Mouse (Mus musculus) stomach, embryonic 15.5 days (tissue): ENCODE results near the gene Ube3b. TPM values are rescaled to one million over a fixed set of nuclear protein-coding genes. Genes with fewer than 3 reads are reported as not detected.

Experiments used
- ATAC-seq: fragments of 200-750 bp; cut with Nextera tagmentation; 2 replicates; pipeline ENCODE4 v1.8.0; 2017; ENCODE audit warnings: low read depth, moderate number of reproducible peaks, moderate TSS enrichment; ENCODE audit not compliant: insufficient read depth, low FRiP score
- H3K27ac ChIP-seq: fragments of 300-500 bp; sonication (generic); 2 replicates; pipeline ENCODE4 v1.5.1; 2015; ENCODE audit warnings: mild to moderate bottlenecking, inconsistent platforms
- H3K27me3 ChIP-seq: fragments of 300-500 bp; sonication (generic); replicated peaks from 2 replicates; pipeline ENCODE4 v1.6.1; 2015; ENCODE audit warnings: inconsistent platforms
- H3K36me3 ChIP-seq: fragments of 300-500 bp; sonication (generic); 2 replicates; pipeline ENCODE4 v1.6.1; 2015; ENCODE audit warnings: inconsistent platforms
- H3K4me1 ChIP-seq: fragments of 300-500 bp; sonication (generic); 2 replicates; pipeline ENCODE4 v1.6.1; 2015; ENCODE audit warnings: inconsistent platforms
- H3K4me2 ChIP-seq: fragments of 300-500 bp; sonication (generic); 2 replicates; pipeline ENCODE4 v1.6.1; 2015; ENCODE audit warnings: mild to moderate bottlenecking, inconsistent platforms
- H3K4me3 ChIP-seq: fragments of 300-500 bp; sonication (generic); replicated peaks from 2 replicates; pipeline ENCODE4 v1.5.1; 2015; ENCODE audit warnings: inconsistent platforms
- H3K9ac ChIP-seq: fragments of 300-500 bp; sonication (generic); 2 replicates; pipeline ENCODE4 v1.6.1; 2015; ENCODE audit warnings: inconsistent platforms
- H3K9me3 ChIP-seq: fragments of 300-500 bp; sonication (generic); 2 replicates; pipeline ENCODE4 v1.6.1; 2016; ENCODE audit warnings: inconsistent platforms
- WGBS: fragments of 180-500 bp; shearing (Covaris S2); methylation state at CpG from one replicate; pipeline ENCODE4 v1.1.7; 2015; 5-methylcytosine and 5-hydroxymethylcytosine counted together
- polyA plus RNA-seq: library from polyadenylated mRNA; unstranded; fragments of >200 nt; fragmentation: Nextera tagmentation; extraction: Ambion mirVana; gene quantifications from 2 replicates; pipeline ENCODE4 v1.2.1, GENCODE M21; 2015

The Ube3b gene
- polyA plus RNA-seq, 1 experiment from 2014 or later: 36.1 TPM

DNA sequence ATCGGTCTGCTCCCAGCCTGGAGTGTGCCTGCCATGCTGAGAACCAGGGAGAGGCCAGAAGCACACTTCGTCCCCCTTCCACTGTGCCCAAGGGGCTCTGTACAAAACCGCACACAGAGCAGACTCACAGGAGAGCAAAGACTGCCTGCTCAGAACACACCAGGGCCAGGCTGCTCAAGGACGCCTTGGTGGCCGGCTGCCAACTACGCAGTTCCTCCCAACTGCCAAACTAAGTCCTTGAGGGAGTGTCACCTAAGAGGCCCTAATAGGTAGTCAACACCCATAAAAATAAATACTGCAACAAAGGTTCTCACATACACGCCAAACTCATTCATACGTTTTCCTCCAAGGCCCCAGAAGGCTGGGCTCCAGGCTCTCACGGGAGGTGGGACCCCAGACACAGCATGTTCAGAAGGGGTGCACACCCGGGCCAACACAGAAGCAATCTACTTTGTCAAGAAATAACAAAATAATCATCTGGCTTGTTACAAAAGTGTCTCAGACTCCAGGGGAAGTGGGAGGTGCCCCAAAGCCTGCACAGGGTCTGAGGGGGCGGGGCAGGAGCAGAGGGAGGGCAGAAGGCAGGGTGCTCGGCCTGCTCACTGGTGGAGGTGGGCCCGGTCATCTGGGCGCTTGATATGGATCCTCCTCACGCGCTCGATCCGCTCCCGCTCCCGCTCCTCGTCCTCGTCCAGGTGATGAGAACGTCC lies 15.2 kb upstream of the Ube3b start:
- Histone ChIP-seq H3K9ac (no peak overlapping the region), H3K4me1 (peaks cover 36% of the 10 kb centered on the region), H3K27me3 (no peaks in the 10 kb centered on the region), H3K4me3 (no peak overlapping the region), H3K4me2 (peak overlapping the region; percentile 15; the same call in 1 of the 2 replicates), H3K9me3 (no peaks in the 10 kb centered on the region), H3K27ac (peak overlapping the region; percentile 86), H3K36me3 (peaks cover 57% of the 10 kb centered on the region)
- 68% methylated on average over 23 of the region's 23 CpGs for WGBS
- peak; percentile 86 for ATAC-seq

DNA sequence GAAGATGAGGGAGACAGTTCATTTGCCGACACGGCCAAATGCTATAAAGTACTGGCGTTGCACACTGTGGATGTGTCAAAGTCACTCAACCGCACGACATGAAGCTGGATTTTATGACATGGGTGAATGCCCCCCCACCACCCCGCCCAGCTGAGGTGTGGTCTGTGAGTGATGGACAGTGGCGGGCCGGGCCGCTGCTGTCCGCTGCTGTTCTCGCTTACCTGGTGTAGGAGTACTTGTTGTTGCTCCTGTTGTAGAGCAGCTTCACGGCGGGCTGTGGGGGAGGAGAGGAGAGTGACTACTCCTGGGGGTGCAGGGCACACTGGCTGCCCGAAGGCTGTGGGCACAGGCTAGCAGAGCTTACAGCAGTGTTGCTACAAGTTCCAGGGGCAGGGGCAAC lies 12.3 kb upstream of the Ube3b start:
- WGBS: 80% methylated on average over 14 of the region's 14 CpGs
- Histone ChIP-seq H3K27ac (no peak overlapping the region), H3K4me3 (no peak overlapping the region), H3K36me3 (peaks cover 39% of the 10 kb centered on the region), H3K9ac (no peak overlapping the region), H3K27me3 (no peaks in the 10 kb centered on the region), H3K9me3 (no peaks in the 10 kb centered on the region), H3K4me2 (no peak overlapping the region), H3K4me1 (peaks cover 63% of the 10 kb centered on the region)
- no peak for ATAC-seq

DNA sequence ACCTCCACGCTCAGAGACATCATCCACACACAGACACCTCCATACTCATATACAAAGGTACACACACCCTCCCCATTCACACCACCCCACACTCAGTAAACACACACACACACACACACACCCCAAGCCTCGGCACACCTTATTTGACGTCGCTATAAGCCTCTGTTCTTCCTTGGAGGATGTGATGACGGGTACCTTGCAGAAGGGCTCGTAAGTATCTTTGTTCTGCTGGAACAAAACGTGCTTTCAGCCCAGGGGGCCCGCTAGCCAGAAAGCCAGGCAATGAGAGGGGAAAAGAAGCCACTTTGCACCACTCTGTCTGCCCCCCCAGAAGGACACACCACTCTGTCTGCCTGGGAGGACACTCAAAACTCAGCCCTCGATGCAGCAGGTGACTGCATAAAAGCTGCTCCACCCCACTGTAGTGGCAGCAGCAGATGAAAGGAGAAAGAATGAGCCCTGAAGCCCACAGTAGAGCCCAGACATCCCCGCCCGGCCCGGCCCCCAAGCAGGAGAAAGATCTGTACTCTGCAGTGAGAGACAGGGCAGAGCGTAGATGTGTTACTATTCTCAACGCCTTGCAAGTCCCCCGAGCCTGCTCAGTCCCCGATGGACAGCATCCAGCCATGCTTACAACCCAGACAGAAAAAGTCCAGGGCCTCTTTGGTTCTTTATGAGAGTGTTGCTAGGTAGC lies 11.5 kb upstream of the Ube3b start:
- WGBS: 84% methylated on average over 16 of the region's 16 CpGs
- ATAC-seq: no peak
- H3K4me2 ChIP-seq: no peak overlapping the region
- H3K4me3 ChIP-seq: no peak overlapping the region
- no peak overlapping the region for H3K9ac ChIP-seq
- no peaks in the 10 kb centered on the region for H3K27me3 ChIP-seq
- peaks cover 45% of the 10 kb centered on the region for H3K36me3 ChIP-seq
- peaks cover 72% of the 10 kb centered on the region for H3K4me1 ChIP-seq
- no peaks in the 10 kb centered on the region for H3K9me3 ChIP-seq
- peak overlapping the region; percentile 96 for H3K27ac ChIP-seq

DNA sequence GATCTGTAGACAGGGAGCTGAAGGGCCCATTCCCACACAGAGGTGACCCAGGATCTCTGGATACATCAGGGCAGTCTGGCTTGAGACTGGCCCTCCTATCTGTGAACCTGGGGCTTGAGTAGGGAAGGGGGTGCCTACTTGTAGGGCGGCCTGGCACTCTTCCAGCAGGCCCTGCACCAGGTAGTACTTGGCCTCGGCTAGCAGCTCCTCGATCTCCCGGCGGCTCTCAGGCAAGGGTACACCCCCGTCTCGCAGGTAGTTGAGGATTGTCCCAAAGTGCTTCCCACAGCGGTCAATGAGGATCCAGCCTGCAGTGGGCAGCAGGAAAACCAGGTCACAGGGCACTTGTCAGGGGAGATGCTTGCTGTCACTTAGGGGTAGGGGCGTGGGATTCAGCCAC lies 10.5 kb upstream of the Ube3b start:
- WGBS: 68% methylated on average over 9 of the region's 9 CpGs
- peaks cover 51% of the 10 kb centered on the region for H3K36me3 ChIP-seq
- H3K27me3 ChIP-seq: no peaks in the 10 kb centered on the region
- no peak overlapping the region for H3K4me3 ChIP-seq
- H3K9me3 ChIP-seq: no peaks in the 10 kb centered on the region
- no peak overlapping the region for H3K9ac ChIP-seq
- H3K4me2 ChIP-seq: peak overlapping the region; percentile 19
- peak overlapping the region; percentile 96 for H3K27ac ChIP-seq
- no peak for ATAC-seq
- peaks cover 76% of the 10 kb centered on the region for H3K4me1 ChIP-seq

DNA sequence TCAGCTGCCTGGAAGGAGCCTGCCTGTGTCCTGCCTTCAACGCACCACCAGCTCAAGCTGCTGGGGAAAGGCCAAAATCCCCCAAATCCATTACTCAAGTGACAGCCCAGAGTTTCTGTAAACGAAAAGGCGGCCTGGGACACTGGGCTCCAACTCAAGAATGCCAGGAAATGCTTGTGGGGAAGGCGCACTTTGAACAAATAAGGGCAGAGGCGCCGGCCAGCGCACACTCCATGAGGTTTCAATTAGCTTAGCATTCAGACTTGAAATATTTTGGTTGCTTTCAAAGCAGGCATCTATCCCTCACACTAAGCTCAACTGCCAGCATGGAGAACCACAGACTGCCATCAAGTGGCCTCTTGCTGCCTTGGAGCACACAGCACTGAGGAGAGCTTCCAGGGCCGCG lies 10.0 kb upstream of the Ube3b start:
- peak overlapping the region; percentile 27 for H3K4me2 ChIP-seq
- H3K27me3 ChIP-seq: no peaks in the 10 kb centered on the region
- H3K4me3 ChIP-seq: no peak overlapping the region
- H3K4me1 ChIP-seq: peaks cover 77% of the 10 kb centered on the region
- H3K9ac ChIP-seq: no peak overlapping the region
- WGBS: 34% methylated on average over 9 of the region's 9 CpGs
- peak; percentile 19; the same call in 1 of the 2 replicates for ATAC-seq
- H3K9me3 ChIP-seq: no peaks in the 10 kb centered on the region
- peak overlapping the region; percentile 96 for H3K27ac ChIP-seq
- H3K36me3 ChIP-seq: peaks cover 51% of the 10 kb centered on the region

DNA sequence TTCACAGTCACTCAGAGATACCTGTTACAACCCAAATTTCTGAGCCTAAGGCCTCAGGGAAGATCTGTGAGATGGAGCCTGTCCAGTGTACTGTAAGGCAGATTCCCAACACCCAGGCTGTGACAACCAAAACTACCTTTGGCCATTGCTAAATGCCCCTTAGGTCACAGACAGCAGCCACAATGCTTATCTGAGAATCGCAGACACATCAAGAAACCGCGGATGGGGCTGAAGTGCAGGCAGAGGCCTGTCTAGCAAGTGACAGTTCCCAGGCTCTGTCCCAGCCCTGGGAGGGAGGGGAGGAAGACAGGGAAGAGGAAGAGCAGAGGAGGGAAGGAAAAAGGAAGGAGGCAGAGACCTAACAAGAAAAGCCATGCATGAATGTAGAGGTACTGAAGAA lies 9.1 kb upstream of the Ube3b start:
- Histone ChIP-seq H3K9ac (0 out of 2 replicates have a peak overlapping the region, but pooled peaks have one; percentile 10), H3K27me3 (no peaks in the 10 kb centered on the region), H3K4me1 (peaks cover 73% of the 10 kb centered on the region), H3K4me3 (no peak overlapping the region), H3K27ac (peak overlapping the region; percentile 96), H3K9me3 (no peaks in the 10 kb centered on the region), H3K36me3 (peaks cover 41% of the 10 kb centered on the region), H3K4me2 (peak overlapping the region; percentile 27; the same call in 1 of the 2 replicates)
- 35% methylated on average over 3 of the region's 3 CpGs for WGBS
- no peak for ATAC-seq

DNA sequence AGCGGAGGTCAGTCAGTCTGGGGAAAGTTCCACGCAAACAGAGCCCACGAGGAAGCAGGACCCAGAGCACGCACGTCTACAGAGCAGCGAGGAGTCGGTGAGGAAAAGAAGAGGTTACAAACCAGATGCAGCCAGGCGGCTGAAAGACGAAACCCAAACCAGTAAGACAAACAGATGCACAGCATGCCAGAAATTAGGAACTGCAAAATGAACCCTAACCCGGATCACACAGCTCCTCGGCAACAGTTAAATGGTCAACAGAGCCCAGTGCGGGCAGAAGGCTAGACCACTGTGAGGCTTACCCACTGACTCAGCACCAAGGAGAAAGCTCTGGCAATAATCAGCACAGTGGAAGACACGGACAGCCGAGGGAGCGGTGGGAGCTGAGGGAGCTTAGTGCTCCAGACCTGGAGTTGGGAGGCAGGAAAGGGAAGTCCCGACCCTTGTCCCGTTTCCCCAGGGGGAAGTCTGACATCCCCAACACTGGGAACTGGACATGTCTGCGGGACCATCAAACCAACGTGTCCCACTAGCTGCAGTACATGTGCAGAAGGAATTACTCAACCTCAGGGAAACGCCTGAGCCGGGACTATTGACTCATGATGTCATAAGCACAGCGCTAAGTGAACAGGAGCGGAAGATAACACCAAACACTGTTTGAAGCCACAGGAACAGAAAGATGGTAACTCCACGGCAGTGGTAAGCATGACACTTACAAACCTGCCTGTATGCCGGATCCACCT lies 8.5 kb upstream of the Ube3b start:
- peaks cover 79% of the 10 kb centered on the region for H3K4me1 ChIP-seq
- 0 out of 2 replicates have a peak overlapping the region, but pooled peaks have one; percentile 10 for H3K9ac ChIP-seq
- H3K27me3 ChIP-seq: no peaks in the 10 kb centered on the region
- H3K36me3 ChIP-seq: peaks cover 35% of the 10 kb centered on the region
- WGBS: 47% methylated on average over 25 of the region's 25 CpGs
- no peak overlapping the region for H3K4me3 ChIP-seq
- H3K9me3 ChIP-seq: no peaks in the 10 kb centered on the region
- H3K4me2 ChIP-seq: peak overlapping the region; percentile 27
- ATAC-seq: no peak
- H3K27ac ChIP-seq: peak overlapping the region; percentile 96

DNA sequence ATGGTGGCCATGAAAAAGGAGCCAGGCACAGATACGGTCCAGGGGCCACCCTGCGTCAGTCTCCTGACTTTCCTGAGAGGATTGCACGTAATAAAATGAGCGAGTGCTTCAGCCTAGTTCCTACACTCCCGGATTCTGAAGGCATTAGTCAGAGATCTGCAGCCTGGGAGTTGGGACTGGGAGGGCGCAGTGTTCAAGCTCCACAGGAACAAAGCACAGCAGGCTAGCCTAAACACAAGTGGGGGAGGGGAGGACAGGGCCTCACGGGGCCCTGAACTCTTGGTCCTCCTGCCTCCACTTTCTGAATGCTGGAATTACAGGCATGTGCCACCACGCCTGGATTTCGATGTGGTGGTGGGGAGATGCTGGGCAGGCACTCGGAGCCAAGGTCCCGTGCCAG lies 7.8 kb upstream of the Ube3b start:
- no peaks in the 10 kb centered on the region for H3K9me3 ChIP-seq
- no peaks in the 10 kb centered on the region for H3K27me3 ChIP-seq
- peaks cover 29% of the 10 kb centered on the region for H3K36me3 ChIP-seq
- ATAC-seq: no peak
- H3K27ac ChIP-seq: peak overlapping the region; percentile 96
- no peak overlapping the region for H3K4me3 ChIP-seq
- no peak overlapping the region for H3K9ac ChIP-seq
- peaks cover 85% of the 10 kb centered on the region for H3K4me1 ChIP-seq
- H3K4me2 ChIP-seq: peak overlapping the region; percentile 8
- WGBS: 38% methylated on average over 11 of the region's 11 CpGs

DNA sequence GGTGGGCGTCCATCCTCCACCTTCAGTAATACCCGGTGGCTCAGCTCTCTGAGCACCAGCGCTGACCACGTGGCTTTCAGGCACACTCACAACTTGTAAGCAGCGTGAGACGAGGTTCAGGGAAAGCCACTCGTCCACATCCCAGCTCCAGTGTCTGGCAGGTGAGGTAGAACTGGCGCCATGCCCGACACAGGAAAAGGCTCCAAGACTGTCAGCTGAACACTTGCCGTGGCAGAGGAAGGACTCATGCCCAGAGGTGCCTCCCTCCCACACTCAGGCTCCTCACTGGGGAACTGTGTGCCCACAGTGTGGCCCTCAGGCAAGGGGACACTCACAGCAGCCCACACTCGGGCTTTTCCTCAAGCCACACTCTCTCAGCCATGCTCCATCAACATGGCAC lies 7.2 kb upstream of the Ube3b start:
- Histone ChIP-seq H3K9me3 (no peaks in the 10 kb centered on the region), H3K4me2 (no peak overlapping the region), H3K27ac (peak overlapping the region; percentile 96), H3K9ac (no peak overlapping the region), H3K4me3 (no peak overlapping the region), H3K27me3 (no peaks in the 10 kb centered on the region), H3K4me1 (peaks cover 91% of the 10 kb centered on the region), H3K36me3 (peaks cover 23% of the 10 kb centered on the region)
- no peak for ATAC-seq
- 67% methylated on average over 11 of the region's 11 CpGs for WGBS

DNA sequence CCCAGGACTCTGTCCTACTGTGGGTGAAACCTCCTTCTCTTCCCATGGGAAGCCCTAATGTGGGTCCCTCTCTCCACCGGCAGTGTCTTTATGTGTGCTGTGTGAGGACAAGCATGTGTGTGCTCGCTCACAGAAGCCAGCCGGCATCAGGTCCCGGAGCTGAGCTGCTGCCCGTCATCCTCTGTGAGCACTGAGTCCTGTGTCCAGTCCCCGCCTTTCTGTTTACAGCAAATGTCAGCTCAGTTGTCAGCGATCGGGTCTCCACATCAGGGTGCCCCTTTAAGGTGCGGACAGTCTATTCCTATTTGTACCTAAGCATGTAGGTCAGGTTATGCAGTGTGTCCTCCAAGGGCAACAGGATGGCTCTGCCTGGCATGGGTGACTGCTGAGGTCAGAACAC lies 6.8 kb upstream of the Ube3b start:
- H3K36me3 ChIP-seq: peaks cover 20% of the 10 kb centered on the region; the same call in 1 of the 2 replicates
- H3K4me1 ChIP-seq: peaks cover 90% of the 10 kb centered on the region
- 84% methylated on average over 9 of the region's 9 CpGs for WGBS
- peak overlapping the region; percentile 96; the same call in 1 of the 2 replicates for H3K27ac ChIP-seq
- no peak overlapping the region for H3K4me3 ChIP-seq
- ATAC-seq: no peak
- no peak overlapping the region for H3K9ac ChIP-seq
- H3K4me2 ChIP-seq: no peak overlapping the region
- H3K9me3 ChIP-seq: no peaks in the 10 kb centered on the region
- H3K27me3 ChIP-seq: no peaks in the 10 kb centered on the region

DNA sequence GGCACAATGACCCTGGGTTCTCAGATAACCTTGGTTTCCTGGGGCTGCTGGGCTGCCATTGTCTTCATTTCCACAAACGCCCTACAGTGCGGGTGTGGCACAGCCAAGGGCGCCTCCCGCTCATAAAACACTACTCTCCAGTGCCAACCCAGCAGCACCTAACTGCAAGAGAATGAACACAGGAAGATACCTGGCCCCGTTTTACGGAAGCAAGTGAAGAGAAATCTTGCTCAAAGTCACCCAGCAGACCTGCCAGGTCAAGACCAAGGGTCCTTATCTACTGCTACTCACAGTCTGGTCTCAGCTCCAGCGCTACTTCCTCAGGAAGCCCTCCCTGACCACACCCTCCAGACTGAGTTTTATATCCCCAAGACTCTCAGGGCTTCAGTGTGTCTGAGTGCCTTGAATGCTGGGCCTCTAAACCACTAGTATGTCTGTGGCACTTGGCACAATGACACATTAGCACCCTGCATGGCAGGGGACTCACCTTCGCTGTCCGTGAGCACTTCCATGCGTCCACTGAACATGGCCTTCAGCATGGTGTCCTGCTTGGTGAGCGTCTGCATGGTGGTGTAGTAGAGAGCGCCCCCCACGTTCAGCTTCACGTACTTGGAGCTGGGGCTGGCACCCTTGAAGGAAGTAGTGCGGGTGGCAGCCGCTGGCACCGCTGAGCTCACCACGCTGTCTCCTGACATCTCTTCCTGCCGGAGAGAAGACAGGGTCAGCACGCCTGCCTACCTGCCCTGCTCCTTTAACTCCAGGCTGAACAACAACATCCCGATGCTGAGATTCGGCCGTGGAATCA lies 5.8 kb upstream of the Ube3b start:
- Histone ChIP-seq H3K27ac (peak overlapping the region; percentile 48), H3K27me3 (no peaks in the 10 kb centered on the region), H3K9ac (no peak overlapping the region), H3K9me3 (no peaks in the 10 kb centered on the region), H3K4me1 (peaks cover 89% of the 10 kb centered on the region), H3K36me3 (peaks cover 20% of the 10 kb centered on the region; the same call in 1 of the 2 replicates), H3K4me3 (no peak overlapping the region), H3K4me2 (peak overlapping the region; percentile 21; the same call in 1 of the 2 replicates)
- ATAC-seq: no peak
- WGBS: 82% methylated on average over 23 of the region's 23 CpGs
